Mouse (Mus musculus) heart, postnatal 0 days (tissue): ENCODE results near the gene Dpp4.

ENCODE experiments used
- CTCF ChIP-seq: IDR thresholded peaks from 2 replicates; pipeline ENCODE4 v1.5.1; 2016; ENCODE audit warnings: antibody characterized with exemption, control low read depth, low read depth
- EP300 ChIP-seq: IDR thresholded peaks from 2 replicates; pipeline ENCODE4 v1.6.1; 2016; ENCODE audit warnings: antibody characterized with exemption, low read depth

DNA sequence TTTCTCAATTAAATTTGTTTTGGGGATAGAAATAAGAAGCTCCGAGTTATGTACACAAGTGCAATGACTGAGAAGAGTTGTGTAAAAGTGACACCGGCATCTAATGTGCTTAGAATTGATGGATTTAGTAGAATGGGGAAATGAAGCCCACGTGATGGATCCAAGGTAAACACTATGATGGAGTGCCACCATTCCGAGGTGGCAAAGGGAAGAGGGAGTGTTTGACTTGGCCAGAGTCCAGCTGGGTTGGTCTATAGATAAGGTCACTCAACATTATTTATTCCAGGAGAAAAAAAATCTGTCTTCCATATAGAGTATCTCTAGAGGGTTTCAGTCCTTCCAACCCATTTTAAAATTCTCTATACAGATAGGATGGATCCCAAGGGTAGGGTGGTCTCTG lies 28.8 kb downstream of the Dpp4 start:
- TF ChIP-seq CTCF (no peak), EP300 (no peak)
